ENCODE assay signal across 17 mouse cellular contexts in the genomic region with DNA sequence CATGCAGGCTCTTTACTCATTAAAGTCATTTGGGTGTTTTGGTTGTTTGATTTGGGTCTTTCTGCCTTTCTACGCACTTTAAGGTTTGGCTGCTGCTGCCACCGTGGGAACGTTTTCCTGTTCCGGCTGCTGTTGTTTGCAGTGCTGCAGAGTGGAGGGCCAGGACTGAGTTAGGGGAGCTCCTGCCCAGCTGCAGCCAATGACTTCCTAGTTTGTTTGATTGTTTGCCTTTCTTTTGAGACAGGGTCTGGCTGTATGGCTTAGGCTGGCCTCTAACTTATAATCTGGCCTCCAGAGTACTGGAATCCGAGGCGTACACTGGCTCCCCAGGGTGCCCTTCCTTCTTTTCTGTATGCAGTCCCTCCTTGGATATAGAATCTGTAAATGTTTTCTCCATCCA. TPM values are rescaled to one million over a fixed set of nuclear protein-coding genes. Genes with fewer than 3 reads are reported as not detected.
DNase-seq lines count a peak whose midpoint lies in the region; ATAC-seq and TF ChIP-seq lines count a peak whose summit lies in the region.
"Had no signal": no experiment of that assay in that cellular context is flagged by ENCODE, and none has a peak within 500 bp of the region (broad histone marks: within the 10 kb centered on the region; RNA-seq: fewer than 3 reads in every experiment).

No protein-coding gene starts in this region.

- H3K79me2 ChIP-seq in CH12.LX (replicated peaks; ENCODE audit: control insufficient read depth, extremely low read depth, insufficient read depth, poor library complexity, severe bottlenecking) = peaks cover 71% of the 10 kb centered on the region

- no peak for DNase-seq in heart, postnatal 25 days (ENCODE audit: low spot score)
- DNase-seq in midbrain, embryonic 11.5 days (ENCODE audit: low spot score, missing footprints) = peak; percentile 77
- DNase-seq in midbrain, embryonic 10.5 days (ENCODE audit: low spot score) = no peak
- no peak for DNase-seq in CH12.LX (ENCODE audit: extremely low read depth)
- DNase-seq in gastrocnemius, adult 18-20 months (ENCODE audit: low spot score) = no peak
- DNase-seq: adrenal gland, postnatal 36 days; cerebellum, adult 2 months; kidney, postnatal 4 days; layer of hippocampus, adult 9-11 months; lung, adult 2 months; lung, postnatal 4 days had no signal

- dilution Hi-C loops in CH12.LX (cut with MboI; ENCODE audit: extremely low pct_ligation_motif_present, extremely low pct_unique_long_range_greater_than_20kb, low sequenced_read_pairs) = no loop called here

- TF ChIP-seq POLR2A in CH12.LX (IDR thresholded peaks at IDR 0.05; ENCODE audit: low read depth, low read length) = 0 out of 2 replicates have a peak, but pooled peaks have one; percentile 22

- H3K4me1 ChIP-seq in heart, embryonic 16.5 days (ENCODE audit: control insufficient read depth, insufficient read depth, low read length) = peaks cover 27% of the 10 kb centered on the region
- H3K4me1 ChIP-seq in midbrain, embryonic 11.5 days (ENCODE audit: control insufficient read depth, insufficient read depth, low read length) = no peaks in the 10 kb centered on the region
- peaks cover 44% of the 10 kb centered on the region for H3K4me1 ChIP-seq in midbrain, embryonic 10.5 days
- H3K4me1 ChIP-seq in CH12.LX (ENCODE audit: control insufficient read depth in 1 of 2, insufficient read depth in 2 of 2) = peaks cover 54 to 100% of the 10 kb centered on the region in 2 experiments
- peaks cover 53% of the 10 kb centered on the region for H3K4me1 ChIP-seq in liver, embryonic 15.5 days (replicated peaks)

- no peaks in the 10 kb centered on the region for H3K36me3 ChIP-seq in heart, embryonic 16.5 days (ENCODE audit: control insufficient read depth, insufficient read depth)
- no peaks in the 10 kb centered on the region for H3K36me3 ChIP-seq in midbrain, embryonic 11.5 days (ENCODE audit: control insufficient read depth, insufficient read depth, low read length)
- peaks cover 16% of the 10 kb centered on the region for H3K36me3 ChIP-seq in midbrain, embryonic 10.5 days
- H3K36me3 ChIP-seq in CH12.LX (replicated peaks in 1 of 2; ENCODE audit: control insufficient read depth in 1 of 2, insufficient read depth in 1 of 2, low read length in 1 of 2) = peaks cover 8 to 42% of the 10 kb centered on the region in 2 experiments
- H3K36me3 ChIP-seq in liver, embryonic 15.5 days (replicated peaks) = no peaks in the 10 kb centered on the region

- H3K4me3 ChIP-seq in heart, embryonic 16.5 days (ENCODE audit: low read length) = no peak overlapping the region
- H3K4me3 ChIP-seq in midbrain, embryonic 11.5 days (ENCODE audit: low read depth, low read length) = no peak overlapping the region
- no peak overlapping the region for H3K4me3 ChIP-seq in midbrain, embryonic 10.5 days
- H3K4me3 ChIP-seq in CH12.LX (replicated peaks in 1 of 3; ENCODE audit: low read depth in 2 of 3, low read length in 2 of 3, poor library complexity in 1 of 3) = no peak overlapping the region
- H3K4me3 ChIP-seq in liver, embryonic 15.5 days (replicated peaks) = no peak overlapping the region
- H3K4me3 ChIP-seq: heart, embryonic 15.5 days; hindbrain, embryonic 12.5 days; midbrain, embryonic 12.5 days had no signal

- ATAC-seq in heart, embryonic 16.5 days (replicated peaks; ENCODE audit: extremely low read depth, insufficient read depth, low FRiP score) = no peak
- ATAC-seq in midbrain, embryonic 11.5 days (ENCODE audit: low FRiP score) = no peak
- ATAC-seq in liver, embryonic 15.5 days (ENCODE audit: insufficient read depth) = no peak
- ATAC-seq: inflammation-experienced regulatory T-cells, adult 6 months had no signal

- 0 out of 2 replicates have a peak overlapping the region, but pooled peaks have one; percentile 9 for H3K27ac ChIP-seq in heart, embryonic 16.5 days (ENCODE audit: low read length)
- no peak overlapping the region for H3K27ac ChIP-seq in midbrain, embryonic 11.5 days (ENCODE audit: low read depth, low read length)
- H3K27ac ChIP-seq in midbrain, embryonic 10.5 days (replicated peaks) = no peak overlapping the region; the same call in 1 of the 2 replicates
- H3K27ac ChIP-seq in CH12.LX (ENCODE audit: insufficient read depth, low read depth) = peak overlapping the region; percentile 45; the same call in 1 of the 2 replicates
- peak overlapping the region; percentile 48; the same call in 1 of the 2 replicates for H3K27ac ChIP-seq in liver, embryonic 15.5 days (replicated peaks)
- H3K27ac ChIP-seq: heart, embryonic 15.5 days; hindbrain, embryonic 12.5 days; midbrain, embryonic 12.5 days had no signal

- TF ChIP-seq EP300 in CH12.LX (IDR thresholded peaks at IDR 0.05; ENCODE audit: low read length) = no peak

- intact Hi-C loops in heart, postnatal 25 days (cut with DNase I) = no loop called here

- no peak overlapping the region for H3K9ac ChIP-seq in heart, embryonic 16.5 days (ENCODE audit: low read length)
- no peak overlapping the region for H3K9ac ChIP-seq in midbrain, embryonic 11.5 days (ENCODE audit: low read length)
- 0 out of 2 replicates have a peak overlapping the region, but pooled peaks have one; percentile 27 for H3K9ac ChIP-seq in CH12.LX (ENCODE audit: insufficient read depth, low read depth)
- no peak overlapping the region for H3K9ac ChIP-seq in liver, embryonic 15.5 days
- H3K9ac ChIP-seq: heart, embryonic 15.5 days; hindbrain, embryonic 12.5 days; midbrain, embryonic 12.5 days had no signal

- TF ChIP-seq RAD21 in CH12.LX (IDR thresholded peaks at IDR 0.05; ENCODE audit: low read depth, low read length) = no peak

- TF ChIP-seq CTCF in CH12.LX (conservative IDR thresholded peaks at IDR 0.05 in 1 of 2, IDR thresholded peaks at IDR 0.05 in 1 of 2; ENCODE audit: low read depth in 2 of 2, low read length in 2 of 2) = no peak

- H3K9me3 ChIP-seq in heart, embryonic 16.5 days (replicated peaks; ENCODE audit: control insufficient read depth, low read length) = no peaks in the 10 kb centered on the region
- H3K9me3 ChIP-seq in midbrain, embryonic 11.5 days (ENCODE audit: control insufficient read depth, low read length) = no peaks in the 10 kb centered on the region
- no peaks in the 10 kb centered on the region for H3K9me3 ChIP-seq in midbrain, embryonic 10.5 days (replicated peaks)
- no peaks in the 10 kb centered on the region for H3K9me3 ChIP-seq in CH12.LX (replicated peaks; ENCODE audit: low read length)
- H3K9me3 ChIP-seq in liver, embryonic 15.5 days (replicated peaks) = no peaks in the 10 kb centered on the region
- H3K9me3 ChIP-seq: heart, embryonic 15.5 days; hindbrain, embryonic 12.5 days; midbrain, embryonic 12.5 days had no signal

- H3K4me2 ChIP-seq in heart, embryonic 16.5 days (ENCODE audit: low read depth, low read length) = no peak overlapping the region
- H3K4me2 ChIP-seq in midbrain, embryonic 11.5 days = no peak overlapping the region
- H3K4me2 ChIP-seq in CH12.LX (ENCODE audit: insufficient read depth, low read depth, poor library complexity, severe bottlenecking) = no peak overlapping the region
- no peak overlapping the region for H3K4me2 ChIP-seq in liver, embryonic 15.5 days
- H3K4me2 ChIP-seq: heart, embryonic 15.5 days; hindbrain, embryonic 12.5 days; midbrain, embryonic 12.5 days had no signal

- 54% methylated on average over 6 of the region's 6 CpGs for WGBS in heart, embryonic 16.5 days
- WGBS in midbrain, embryonic 11.5 days = 56% methylated on average over 6 of the region's 6 CpGs
- WGBS in midbrain, embryonic 10.5 days = 59% methylated on average over 6 of the region's 6 CpGs
- 64% methylated on average over 6 of the region's 6 CpGs for WGBS in liver, embryonic 15.5 days (ENCODE audit: insufficient replicate concordance)

- no peaks in the 10 kb centered on the region for H3K27me3 ChIP-seq in heart, embryonic 16.5 days (ENCODE audit: control insufficient read depth, insufficient read depth, low read length)
- H3K27me3 ChIP-seq in midbrain, embryonic 11.5 days (ENCODE audit: control insufficient read depth, insufficient read depth, low read length) = no peaks in the 10 kb centered on the region
- H3K27me3 ChIP-seq in midbrain, embryonic 10.5 days (ENCODE audit: low read depth, poor library complexity, severe bottlenecking) = no peaks in the 10 kb centered on the region
- no peaks in the 10 kb centered on the region for H3K27me3 ChIP-seq in CH12.LX (replicated peaks)
- H3K27me3 ChIP-seq in liver, embryonic 15.5 days = no peaks in the 10 kb centered on the region
- H3K27me3 ChIP-seq: heart, embryonic 15.5 days; hindbrain, embryonic 12.5 days; midbrain, embryonic 12.5 days had no signal

- in situ Hi-C loops in CH12.LX (cut with MboI; ENCODE audit: low pct_ligation_motif_present, low pct_unique_long_range_greater_than_20kb, low sequenced_read_pairs) = no loop called here

TF ChIP-seq in CH12.LX, 34 proteins besides CTCF, POLR2A, EP300 and RAD21:
- no peak for TF ChIP-seq USF2 (conservative IDR thresholded peaks at IDR 0.05; ENCODE audit: low read depth, low read length)
- TF ChIP-seq UBTF (IDR thresholded peaks at IDR 0.05; ENCODE audit: low read depth, low read length) = no peak
- TF ChIP-seq MAZ (IDR thresholded peaks at IDR 0.05; ENCODE audit: low read depth, low read length) = no peak
- TF ChIP-seq NRF1 (IDR thresholded peaks at IDR 0.05; ENCODE audit: low read depth, low read length) = no peak
TF ChIP-seq in CH12.LX: peak in this region for 0.

RNA-seq across cellular contexts. Expression of a gene that starts 57.0 kb away (rescaled TPM):
- 11.3 and 12.9 TPM in 2 replicates for polyA plus RNA-seq in heart, embryonic 16.5 days (2015; fragmentation: Nextera tagmentation; extraction: Ambion mirVana)
- total RNA-seq in heart, postnatal 25 days (2021) = 10 to 100 TPM; 85.1 to 94.1 TPM
- polyA plus RNA-seq in midbrain, embryonic 11.5 days (2014; fragmentation: Nextera tagmentation; extraction: Ambion mirVana) = 12.4 and 15.6 TPM in 2 replicates
- 14.4 and 15.4 TPM in 2 replicates for polyA plus RNA-seq in midbrain, embryonic 10.5 days (2016; fragmentation: Nextera tagmentation; extraction: Ambion mirVana)
- total RNA-seq in CH12.LX (2012; rRNA removed) (149 and 185 TPM in 2 replicates), CH12.LX (2014; rRNA removed) (84.0 and 86.5 TPM in 2 replicates)
- 143 and 170 TPM in 2 replicates for polyA plus RNA-seq in CH12.LX (2012; ENCODE audit: insufficient read length, low read depth)
- 5.5 and 7.3 TPM in 2 replicates for polyA plus RNA-seq in liver, embryonic 15.5 days (2015; fragmentation: Nextera tagmentation; extraction: Ambion mirVana)
- total RNA-seq in gastrocnemius, adult 18-20 months (2021) = 100 to 1,000 TPM; 137 to 155 TPM

Comparison
In these comparisons a context has a peak if more than half of its experiments do, and no peak if none do; other contexts are left out.
1. H3K27ac ChIP-seq: peak in heart, embryonic 16.5 days (single experiment), CH12.LX (single experiment) and liver, embryonic 15.5 days (single experiment); none in midbrain, embryonic 11.5 days (single experiment) and midbrain, embryonic 10.5 days (single experiment).